Mouse (Mus musculus) adipocyte (in vitro differentiated cells): Measurements from ENCODE around the gene Uhrf1.

ENCODE experiments used
- DNase-seq: peaks from one replicate; pipeline ENCODE4 v3.0.0-alpha.2; 2016; ENCODE audit warnings: low spot score

Gene Uhrf1

GRCm38 (mm10) chr17:56348128-56348527 lies 45.0 kb downstream of the Uhrf1 start:
- no peak for DNase-seq

- DNase-seq: no peak
Observed at GRCm38 (mm10) chr17:56348586-56348985, 45.5 kb downstream of the Uhrf1 start.

GRCm38 (mm10) chr17:56350694-56351093 lies 47.6 kb downstream of the Uhrf1 start:
- peak; percentile 84 for DNase-seq

GRCm38 (mm10) chr17:56356921-56357885 lies 54.1 kb downstream of the Uhrf1 start:
- DNase-seq: peak; percentile 81

GRCm38 (mm10) chr17:56359183-56359725 lies 56.1 kb downstream of the Uhrf1 start:
- DNase-seq: no peak

- DNase-seq: no peak
Observed at GRCm38 (mm10) chr17:56359864-56360263, 56.7 kb downstream of the Uhrf1 start.

GRCm38 (mm10) chr17:56360451-56360850 lies 57.3 kb downstream of the Uhrf1 start:
- no peak for DNase-seq

- DNase-seq: no peak
Observed at GRCm38 (mm10) chr17:56361542-56361941, 58.4 kb downstream of the Uhrf1 start.

- DNase-seq: no peak
Observed at GRCm38 (mm10) chr17:56365791-56366673, 62.9 kb downstream of the Uhrf1 start.

GRCm38 (mm10) chr17:56368291-56368790 lies 65.2 kb downstream of the Uhrf1 start:
- DNase-seq: no peak

GRCm38 (mm10) chr17:56370090-56370489 lies 67.0 kb downstream of the Uhrf1 start:
- DNase-seq: no peak

- no peak for DNase-seq
Observed at GRCm38 (mm10) chr17:56371029-56371660, 68.0 kb downstream of the Uhrf1 start.

GRCm38 (mm10) chr17:56372109-56372508 lies 69.0 kb downstream of the Uhrf1 start:
- no peak for DNase-seq
